Mouse (Mus musculus) CH12.LX (cell line): ENCODE results near the gene Olfr71. TPM values are rescaled to one million over a fixed set of nuclear protein-coding genes. Genes with fewer than 3 reads are reported as not detected.

Source experiments
- DNase-seq: peaks from one replicate; pipeline ENCODE4 v3.0.0-alpha.2; 2013; ENCODE audit errors: extremely low read depth
- H3K27ac ChIP-seq: 2 replicates; pipeline ENCODE4 v1.5.1; 2012; ENCODE audit warnings: low read depth, mild to moderate bottlenecking, control low read depth, moderate library complexity; ENCODE audit not compliant: insufficient read depth
- H3K27me3 ChIP-seq: replicated peaks from 2 replicates; pipeline ENCODE3; 2012; ENCODE audit warnings: inconsistent platforms
- H3K36me3 ChIP-seq, 2 experiments: replicated peaks in 1 of 2; 2 replicates each; pipeline versions ENCODE3 to v1.6.1; 2012; ENCODE audit warnings: inconsistent platforms in 1 of 2, low read length in 1 of 2, mild to moderate bottlenecking in 1 of 2, mixed read lengths in 1 of 2, moderate library complexity in 1 of 2; ENCODE audit not compliant: control insufficient read depth in 1 of 2, insufficient read depth in 1 of 2
- H3K4me1 ChIP-seq, 2 experiments: 2 replicates each; pipeline ENCODE4 v1.6.1; 2012; ENCODE audit warnings: inconsistent platforms in 1 of 2, moderate library complexity in 1 of 2; ENCODE audit not compliant: insufficient read depth in 2 of 2, control insufficient read depth in 1 of 2
- H3K4me2 ChIP-seq: 2 replicates; pipeline ENCODE4 v1.6.1; 2012; ENCODE audit warnings: low read depth, mild to moderate bottlenecking, control low read depth; ENCODE audit not compliant: poor library complexity, insufficient read depth, severe bottlenecking
- H3K4me3 ChIP-seq, 3 experiments: fragments of 150-350 bp in 1 of 3; sonication (generic) in 1 of 3; replicated peaks in 1 of 3; 2 replicates each; pipeline versions ENCODE3 to v1.5.1; 2011 to 2012; ENCODE audit warnings: low read depth in 2 of 3, low read length in 2 of 3, mild to moderate bottlenecking in 2 of 3, moderate library complexity in 2 of 3, control low read depth in 1 of 3, improper control_type of control experiment in 1 of 3, inconsistent platforms in 1 of 3, mixed read lengths in 1 of 3; ENCODE audit not compliant: poor library complexity in 1 of 3
- H3K79me2 ChIP-seq: replicated peaks from 2 replicates; pipeline ENCODE4 v1.6.1; 2012; ENCODE audit warnings: mild to moderate bottlenecking, moderate library complexity; ENCODE audit not compliant: control insufficient read depth, poor library complexity, insufficient read depth, severe bottlenecking; ENCODE audit errors: extremely low read depth
- H3K9ac ChIP-seq: 2 replicates; pipeline ENCODE4 v1.6.1; 2012; ENCODE audit warnings: low read depth, mild to moderate bottlenecking, control low read depth, moderate library complexity; ENCODE audit not compliant: insufficient read depth
- H3K9me3 ChIP-seq: replicated peaks from 2 replicates; pipeline ENCODE3; 2012; ENCODE audit warnings: low read length, inconsistent platforms, mixed read lengths
- CHD1 ChIP-seq: IDR thresholded peaks from 2 replicates; pipeline ENCODE4 v1.6.1; 2012; ENCODE audit warnings: low read depth, low read length, improper control_type of control experiment, inconsistent platforms
- CHD2 ChIP-seq: IDR thresholded peaks from 2 replicates; pipeline ENCODE4 v1.6.1; 2011; ENCODE audit warnings: low read length, improper control_type of control experiment
- ETS1 ChIP-seq: conservative IDR thresholded peaks from 2 replicates; pipeline ENCODE4 v1.6.1; 2012; ENCODE audit warnings: low read depth, mild to moderate bottlenecking, inconsistent platforms, low read length, improper control_type of control experiment, moderate library complexity
- IRF4 ChIP-seq: IDR thresholded peaks from 2 replicates; pipeline ENCODE4 v1.6.1; 2014; ENCODE audit warnings: low read depth, mild to moderate bottlenecking, inconsistent platforms, low read length, improper control_type of control experiment
- MAFK ChIP-seq: IDR thresholded peaks from 2 replicates; pipeline ENCODE4 v1.6.1; 2011; ENCODE audit warnings: low read length, improper control_type of control experiment; ENCODE audit not compliant: insufficient replicate concordance
- MAX ChIP-seq: IDR thresholded peaks from 2 replicates; pipeline ENCODE4 v1.6.1; 2011; ENCODE audit warnings: low read length, improper control_type of control experiment
- MAZ ChIP-seq: IDR thresholded peaks from 2 replicates; pipeline ENCODE4 v1.6.1; 2012; ENCODE audit warnings: low read depth, mild to moderate bottlenecking, inconsistent platforms, low read length, improper control_type of control experiment, moderate library complexity
- MXI1 ChIP-seq: IDR thresholded peaks from 2 replicates; pipeline ENCODE4 v1.6.1; 2011; ENCODE audit warnings: mild to moderate bottlenecking, low read depth, low read length, improper control_type of control experiment
- MYC ChIP-seq: IDR thresholded peaks from 2 replicates; pipeline ENCODE4 v1.6.1; 2011; ENCODE audit warnings: low read depth, mild to moderate bottlenecking, improper control_type of control experiment, low read length
- NRF1 ChIP-seq: IDR thresholded peaks from 2 replicates; pipeline ENCODE4 v1.6.1; 2014; ENCODE audit warnings: low read depth, mild to moderate bottlenecking, inconsistent platforms, low read length, improper control_type of control experiment, moderate library complexity
- PAX5 ChIP-seq: IDR thresholded peaks from 2 replicates; pipeline ENCODE4 v1.6.1; 2012; ENCODE audit warnings: low read length, inconsistent platforms, mixed read lengths
- POLR2A ChIP-seq: IDR thresholded peaks from 2 replicates; pipeline ENCODE4 v1.6.1; 2011; ENCODE audit warnings: low read depth, mild to moderate bottlenecking, improper control_type of control experiment, low read length
- RCOR1 ChIP-seq: conservative IDR thresholded peaks from 2 replicates; pipeline ENCODE4 v1.6.1; 2012; ENCODE audit warnings: low read depth, mild to moderate bottlenecking, inconsistent platforms, low read length, improper control_type of control experiment
- SIN3A ChIP-seq: IDR thresholded peaks from 2 replicates; pipeline ENCODE4 v1.6.1; 2012; ENCODE audit warnings: low read length, improper control_type of control experiment, inconsistent platforms
- ZKSCAN1 ChIP-seq: IDR thresholded peaks from 2 replicates; pipeline ENCODE4 v1.6.1; 2012; ENCODE audit warnings: low read depth, inconsistent platforms, low read length, improper control_type of control experiment, borderline replicate concordance
- ZMIZ1 ChIP-seq: IDR thresholded peaks from 2 replicates; pipeline ENCODE4 v1.6.1; 2012; ENCODE audit warnings: low read depth, mild to moderate bottlenecking, inconsistent platforms, low read length, improper control_type of control experiment
- dilution Hi-C: fragments of 300-500 bp; cut with MboI; formaldehyde crosslinking; loops from 2 replicates; pipeline ENCODE4 v1.14.3; 2020; ENCODE audit warnings: low sequenced_read_pairs; ENCODE audit not compliant: extremely low pct_unique_long_range_greater_than_20kb, extremely low pct_ligation_motif_present
- in situ Hi-C: fragments of 300-500 bp; cut with MboI; formaldehyde crosslinking; loops from 3 replicates; pipeline ENCODE4 v1.14.3; 2019; ENCODE audit warnings: low sequenced_read_pairs, low pct_ligation_motif_present, low pct_unique_long_range_greater_than_20kb, mixed read lengths
- polyA plus RNA-seq: library from polyadenylated mRNA; unstranded; fragments of >175 nt; gene quantifications from 2 replicates; pipeline ENCODE4 v1.2.1, GENCODE M21; 2012; ENCODE audit warnings: low read depth; ENCODE audit not compliant: insufficient read length
- total RNA-seq, 2 experiments: library from RNA; depleted of rRNA; stranded (reverse); fragments of 300-350 nt in 1 of 2; fragments of >200 nt in 1 of 2; gene quantifications; 2 replicates each; pipeline ENCODE4 v1.2.3; 2012 to 2014

Olfr71 gene
- total and polyA plus RNA-seq, 3 experiments: not detected

GRCm38 (mm10) chr4:43696561-43696960 is 13.5 kb downstream of the Olfr71 start:
- dilution Hi-C loops (no loop called here), in situ Hi-C loops (no loop called here)
- TF ChIP-seq CHD2: no peak
- TF ChIP-seq NRF1: no peak
- TF ChIP-seq PAX5: no peak
- TF ChIP-seq MAZ: no peak
- TF ChIP-seq MXI1: no peak
- no peak for TF ChIP-seq RCOR1
- TF ChIP-seq CHD1: no peak
- no peak for TF ChIP-seq MAX
- no peak for TF ChIP-seq MAFK
- TF ChIP-seq ZKSCAN1: no peak
- TF ChIP-seq MYC: no peak
- no peak for TF ChIP-seq IRF4
- TF ChIP-seq SIN3A: no peak
- TF ChIP-seq ETS1: no peak
- TF ChIP-seq ZMIZ1: no peak
- TF ChIP-seq POLR2A: no peak
- TF ChIP-seq, all 38 proteins: peak for 0

GRCm38 (mm10) chr4:43695249-43695671 is 14.8 kb downstream of the Olfr71 start:
- dilution Hi-C loops: no loop called here
- H3K9me3 ChIP-seq: no peaks in the 10 kb centered on the region
- H3K4me2 ChIP-seq: no peak overlapping the region
- no peak overlapping the region for H3K9ac ChIP-seq
- no peaks in the 10 kb centered on the region for H3K79me2 ChIP-seq
- H3K4me1 ChIP-seq: no peaks in the 10 kb centered on the region
- H3K36me3 ChIP-seq: no peaks in the 10 kb centered on the region
- no peak overlapping the region for H3K4me3 ChIP-seq
- TF ChIP-seq PAX5 (no peak), ETS1 (no peak)
- no peak for DNase-seq
- no peak overlapping the region for H3K27ac ChIP-seq
- peaks cover 90% of the 10 kb centered on the region for H3K27me3 ChIP-seq
- in situ Hi-C loops: no loop called here

More at GRCm38 (mm10) chr4:43696561-43696960, 13.5 kb downstream of the Olfr71 start:
- no peak overlapping the region for H3K4me3 ChIP-seq
- no peaks in the 10 kb centered on the region for H3K4me1 ChIP-seq
- no peaks in the 10 kb centered on the region for H3K36me3 ChIP-seq
- no peak overlapping the region for H3K27ac ChIP-seq
- H3K9ac ChIP-seq: no peak overlapping the region
- H3K79me2 ChIP-seq: no peaks in the 10 kb centered on the region
- DNase-seq: no peak
- no peak overlapping the region for H3K4me2 ChIP-seq
- H3K9me3 ChIP-seq: no peaks in the 10 kb centered on the region
- peaks cover 93% of the 10 kb centered on the region for H3K27me3 ChIP-seq
